Mouse (Mus musculus) embryonic facial prominence, embryonic 11.5 days (tissue): ENCODE measurements at regions not wholly inside any gene's neighbourhood (a gene's known extent, or its start where the extent isn't known, plus 50 kb on each side); places are given as distances from the start of the nearest gene placed in this dataset.

Experiments used
- ATAC-seq: fragments of 200-750 bp; cut with Nextera tagmentation; replicated peaks from 2 replicates; pipeline ENCODE4 v1.8.0; 2017; ENCODE audit warnings: low read depth; ENCODE audit not compliant: insufficient number of reproducible peaks, low FRiP score, low TSS enrichment
- DNase-seq: peaks from one replicate; pipeline ENCODE4 v3.0.0-alpha.2; 2015; ENCODE audit warnings: low spot score
- H3K27ac ChIP-seq: fragments of 300-500 bp; sonication (generic); replicated peaks from 2 replicates; pipeline ENCODE4 v1.5.1; 2014; ENCODE audit warnings: mild to moderate bottlenecking, low read depth, low read length, control low read depth
- H3K27me3 ChIP-seq: fragments of 300-500 bp; sonication (generic); 2 replicates; pipeline ENCODE4 v1.6.1; 2014; ENCODE audit warnings: mild to moderate bottlenecking, low read length, moderate library complexity, mixed read lengths; ENCODE audit not compliant: control insufficient read depth, insufficient read depth
- H3K36me3 ChIP-seq: fragments of 300-500 bp; sonication (generic); replicated peaks from 2 replicates; pipeline ENCODE4 v1.6.1; 2014; ENCODE audit warnings: low read depth, mild to moderate bottlenecking, low read length, moderate library complexity, mixed read lengths; ENCODE audit not compliant: control insufficient read depth, insufficient read depth
- H3K4me1 ChIP-seq: fragments of 300-500 bp; sonication (generic); 2 replicates; pipeline ENCODE4 v1.6.1; 2014; ENCODE audit warnings: low read length, mixed read lengths; ENCODE audit not compliant: control insufficient read depth, insufficient read depth
- H3K4me2 ChIP-seq: fragments of 300-500 bp; sonication (generic); 2 replicates; pipeline ENCODE4 v1.6.1; 2014; ENCODE audit warnings: low read depth, mild to moderate bottlenecking, control low read depth, low read length, moderate library complexity
- H3K4me3 ChIP-seq: fragments of 300-500 bp; sonication (generic); 2 replicates; pipeline ENCODE4 v1.5.1; 2014; ENCODE audit warnings: low read depth, low read length, control low read depth
- H3K9ac ChIP-seq: fragments of 300-500 bp; sonication (generic); replicated peaks from 2 replicates; pipeline ENCODE4 v1.6.1; 2014; ENCODE audit warnings: mild to moderate bottlenecking, control low read depth, low read length
- H3K9me3 ChIP-seq: fragments of 300-500 bp; sonication (generic); replicated peaks from 2 replicates; pipeline ENCODE4 v1.6.1; 2016; ENCODE audit warnings: mild to moderate bottlenecking, low read length, inconsistent platforms, mixed read lengths; ENCODE audit not compliant: control insufficient read depth
- WGBS: fragments of 180-500 bp; shearing (Covaris S2); extraction: QIAGEN DNeasy Blood & Tissue Kit; methylation state at CpG from one replicate; pipeline ENCODE4 v1.1.7; 2014; 5-methylcytosine and 5-hydroxymethylcytosine counted together

DNA sequence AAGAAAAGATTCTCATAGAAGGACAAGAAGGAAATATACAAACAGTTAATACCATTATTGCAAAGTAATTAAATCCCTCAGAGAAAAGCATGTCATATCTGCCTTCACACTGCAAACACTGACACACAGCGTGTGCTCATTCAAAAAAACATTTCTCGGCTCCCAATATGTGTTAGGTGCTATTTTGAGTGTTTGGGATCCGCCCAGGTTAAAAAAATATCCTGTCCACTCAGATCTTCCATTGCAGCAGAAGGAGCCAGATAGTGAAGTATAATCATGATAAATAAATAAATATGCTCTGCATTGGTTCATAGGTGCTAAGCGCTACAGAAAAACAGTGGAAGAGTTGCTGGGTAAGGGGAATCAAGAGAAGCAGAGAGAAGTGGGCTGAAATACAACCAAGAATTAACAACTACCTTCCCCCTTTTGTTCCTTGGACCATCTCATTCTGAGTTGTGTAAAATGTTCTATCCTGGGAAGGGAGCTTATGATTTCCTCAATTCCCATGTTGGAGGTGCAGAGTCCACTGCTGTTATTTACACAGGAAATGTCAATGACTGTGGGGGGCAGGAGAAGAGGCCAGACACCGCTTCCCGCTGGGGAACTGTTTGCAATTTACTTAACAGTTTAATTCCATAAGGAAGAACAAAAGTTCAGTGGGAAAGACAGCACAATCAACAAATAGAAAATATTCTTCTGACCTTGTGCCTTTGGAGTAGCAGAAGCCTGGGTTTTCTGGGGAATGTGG lies 139.9 kb downstream of the Tle1 start:
- Histone ChIP-seq H3K27me3 (no peaks in the 10 kb centered on the region), H3K36me3 (no peaks in the 10 kb centered on the region), H3K4me1 (no peaks in the 10 kb centered on the region), H3K9ac (no peak overlapping the region), H3K9me3 (no peaks in the 10 kb centered on the region), H3K4me3 (no peak overlapping the region), H3K27ac (no peak overlapping the region), H3K4me2 (no peak overlapping the region)
- 57% methylated on average over 6 of the region's 6 CpGs for WGBS
- DNase-seq (no peak), ATAC-seq (no peak)

DNA sequence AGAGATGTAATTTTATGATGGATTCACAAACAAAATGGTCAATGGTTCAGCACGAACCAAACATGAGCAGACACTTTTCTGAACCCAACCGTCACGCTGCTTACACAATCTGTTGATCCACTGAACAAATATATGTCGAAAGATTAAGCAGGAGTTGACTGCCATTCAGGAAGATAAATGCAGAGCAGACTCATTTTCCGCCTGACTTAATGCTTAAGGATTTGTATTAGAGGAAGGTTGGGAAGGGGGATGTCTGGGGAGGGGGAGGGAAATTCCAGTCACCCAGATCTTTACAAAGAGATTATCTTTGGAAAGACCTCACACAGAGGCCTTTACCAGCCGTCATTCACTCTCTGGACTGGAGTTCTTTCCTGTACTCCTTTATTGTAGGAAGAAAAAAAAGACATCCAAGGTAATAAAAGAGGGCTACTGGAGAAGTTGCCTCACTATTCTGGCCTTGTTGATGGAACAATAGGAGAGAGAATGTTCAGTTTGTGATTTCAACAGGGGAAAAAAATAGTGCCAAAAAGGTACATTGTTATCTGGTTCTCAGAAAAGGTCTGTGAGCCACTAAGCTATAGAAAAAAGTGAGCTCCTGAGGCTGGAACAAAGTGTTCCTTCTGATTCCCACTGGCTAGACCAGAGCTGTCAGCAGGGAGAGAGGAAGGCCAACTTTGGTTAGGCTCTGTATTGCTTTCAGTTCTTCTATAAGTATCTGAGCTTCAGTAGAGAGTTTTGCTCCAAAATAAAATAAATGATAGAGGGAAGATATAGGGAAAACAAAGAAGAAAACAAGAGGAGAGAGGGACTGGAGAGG lies 150.9 kb downstream of the Tle1 start:
- Histone ChIP-seq H3K36me3 (no peaks in the 10 kb centered on the region), H3K4me1 (no peaks in the 10 kb centered on the region), H3K9me3 (no peaks in the 10 kb centered on the region), H3K4me2 (no peak overlapping the region), H3K27me3 (no peaks in the 10 kb centered on the region), H3K4me3 (no peak overlapping the region), H3K9ac (no peak overlapping the region), H3K27ac (no peak overlapping the region)
- 20% methylated on average over 6 of the region's 6 CpGs for WGBS
- ATAC-seq (peak; percentile 59), DNase-seq (peak; percentile 56)

DNA sequence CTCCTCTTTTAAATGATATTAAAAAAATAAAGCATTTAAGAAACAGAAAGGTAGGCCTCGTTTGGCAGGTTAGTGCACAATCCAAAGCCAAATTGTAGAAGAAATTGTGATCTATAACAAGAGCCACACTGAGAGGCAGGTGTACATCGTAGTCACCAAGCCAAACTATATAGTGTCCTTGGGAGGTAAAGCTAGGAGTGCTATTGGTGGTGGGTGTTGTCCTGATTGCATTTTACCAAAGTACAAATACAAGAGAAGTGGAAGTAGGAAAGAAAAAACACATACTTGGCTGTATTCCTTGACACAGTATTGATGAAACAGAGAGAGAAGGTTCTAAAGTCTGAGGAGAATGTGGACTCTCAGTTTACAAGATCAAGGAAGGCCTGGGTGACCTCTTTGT lies 178.6 kb downstream of the Tle1 start:
- DNase-seq (no peak), ATAC-seq (no peak)
- Histone ChIP-seq H3K36me3 (no peaks in the 10 kb centered on the region), H3K9me3 (no peaks in the 10 kb centered on the region), H3K4me3 (no peak overlapping the region), H3K27ac (no peak overlapping the region), H3K4me2 (no peak overlapping the region), H3K9ac (no peak overlapping the region), H3K4me1 (no peaks in the 10 kb centered on the region), H3K27me3 (no peaks in the 10 kb centered on the region)
- WGBS, result 80% methylated on average over 2 of the region's 2 CpGs

DNA sequence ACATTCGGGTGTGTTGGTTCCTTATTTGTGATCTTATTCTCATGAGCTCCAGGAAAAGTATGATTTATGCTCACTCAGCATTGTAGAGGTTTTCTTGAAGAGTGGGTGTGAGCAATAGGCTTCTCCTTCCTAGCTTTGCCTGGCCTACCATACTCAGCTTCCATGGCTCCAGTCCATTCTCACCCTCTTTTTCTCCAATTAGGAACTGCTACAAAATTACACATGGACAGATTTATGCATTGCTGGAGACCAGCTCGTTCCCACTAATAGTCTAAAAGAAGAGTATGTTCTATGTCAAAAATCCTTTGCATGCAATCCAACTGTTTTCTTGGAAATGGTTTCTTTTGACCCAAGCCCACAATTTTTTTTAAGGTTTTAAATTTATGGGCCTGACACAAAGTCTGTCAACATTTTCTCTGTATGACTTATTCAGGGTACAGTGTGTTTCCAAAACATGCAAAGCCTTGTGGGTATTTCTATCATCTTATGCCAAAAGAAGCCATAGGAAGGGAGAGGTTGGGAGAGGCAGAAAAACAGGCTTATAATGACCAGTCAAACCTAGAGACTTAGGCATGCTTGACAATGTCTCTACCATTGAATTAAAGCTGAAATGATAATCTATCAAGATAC lies 186.4 kb downstream of the Tle1 start:
- no peaks in the 10 kb centered on the region for H3K9me3 ChIP-seq
- H3K4me2 ChIP-seq, result no peak overlapping the region
- H3K4me3 ChIP-seq, result no peak overlapping the region
- H3K4me1 ChIP-seq, result no peaks in the 10 kb centered on the region
- no peak for DNase-seq
- ATAC-seq, result no peak
- H3K9ac ChIP-seq, result no peak overlapping the region
- H3K27ac ChIP-seq, result no peak overlapping the region
- WGBS, result 87% methylated on average over 2 of the region's 2 CpGs
- no peaks in the 10 kb centered on the region for H3K36me3 ChIP-seq
- H3K27me3 ChIP-seq, result no peaks in the 10 kb centered on the region

DNA sequence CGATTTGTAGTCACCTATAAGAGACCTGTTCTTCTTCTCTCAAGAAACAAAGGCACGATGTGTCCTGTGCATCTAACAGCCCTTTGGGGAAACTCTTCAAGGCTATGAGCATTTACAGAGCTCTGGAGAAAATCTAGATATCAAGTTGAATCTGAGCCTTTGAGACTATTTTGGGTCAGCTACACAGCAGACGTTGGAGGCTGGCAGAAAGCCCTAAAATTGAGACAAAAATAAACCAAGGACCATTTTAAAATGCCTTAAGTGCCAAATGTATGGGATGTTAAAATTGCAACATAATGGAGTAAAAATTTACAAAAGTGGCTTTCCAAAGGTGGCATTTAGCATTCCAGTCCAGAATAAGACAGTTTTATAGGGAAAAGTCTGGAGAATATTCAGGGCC lies 187.1 kb downstream of the Tle1 start:
- no peaks in the 10 kb centered on the region for H3K4me1 ChIP-seq
- no peak overlapping the region for H3K4me3 ChIP-seq
- DNase-seq (no peak), ATAC-seq (no peak)
- no peak overlapping the region for H3K27ac ChIP-seq
- no peaks in the 10 kb centered on the region for H3K36me3 ChIP-seq
- no peak overlapping the region for H3K4me2 ChIP-seq
- H3K9me3 ChIP-seq, result no peaks in the 10 kb centered on the region
- no peak overlapping the region for H3K9ac ChIP-seq
- WGBS, result 82% methylated on average over 3 of the region's 3 CpGs
- H3K27me3 ChIP-seq, result no peaks in the 10 kb centered on the region

DNA sequence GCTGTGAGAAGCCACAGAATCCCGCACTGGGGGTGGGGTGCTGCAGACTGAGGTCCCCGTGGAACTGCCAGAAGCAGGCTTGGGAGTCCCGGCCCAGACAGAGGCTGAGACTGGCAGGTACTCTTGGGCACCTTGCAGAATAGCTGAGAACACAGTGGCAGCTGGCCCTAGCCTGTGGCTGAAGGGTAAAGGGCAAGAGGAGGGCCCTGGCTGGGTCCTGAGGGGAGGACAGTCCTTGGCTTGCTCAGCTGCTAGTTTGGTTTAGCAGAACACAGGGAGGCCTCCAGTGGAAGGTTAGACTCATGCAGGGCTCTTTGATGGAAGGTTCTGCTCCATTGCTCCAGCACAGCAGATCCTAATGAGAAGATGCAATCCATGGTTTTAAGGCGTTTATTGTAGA lies 190.4 kb downstream of the Tle1 start:
- Histone ChIP-seq H3K4me2 (no peak overlapping the region), H3K27me3 (no peaks in the 10 kb centered on the region), H3K4me1 (no peaks in the 10 kb centered on the region), H3K9ac (no peak overlapping the region), H3K36me3 (no peaks in the 10 kb centered on the region), H3K4me3 (no peak overlapping the region), H3K27ac (no peak overlapping the region), H3K9me3 (no peaks in the 10 kb centered on the region)
- WGBS, result 76% methylated on average over 4 of the region's 4 CpGs
- no peak for ATAC-seq
- DNase-seq, result no peak

DNA sequence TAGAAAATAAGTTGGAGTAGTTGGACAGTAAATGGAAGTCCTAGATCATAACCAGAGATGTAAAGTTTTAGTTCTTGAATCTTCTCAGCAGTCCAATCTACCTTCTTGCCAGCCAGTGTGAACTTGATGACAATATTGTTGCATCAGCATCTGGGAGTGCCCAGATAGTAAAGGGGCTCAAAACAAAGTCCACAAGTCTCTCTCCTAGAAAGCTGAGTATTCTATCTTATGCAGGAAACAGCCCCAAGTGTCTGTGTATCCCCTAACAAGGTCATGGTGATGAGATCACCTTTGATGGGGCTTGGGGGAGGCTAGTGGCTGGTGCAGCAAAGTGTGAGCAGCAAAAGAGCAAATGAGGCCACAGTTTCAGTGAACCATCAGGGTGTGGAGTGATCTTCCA lies 194.8 kb downstream of the Tle1 start:
- no peak overlapping the region for H3K4me3 ChIP-seq
- ATAC-seq (no peak), DNase-seq (no peak)
- H3K4me1 ChIP-seq, result no peaks in the 10 kb centered on the region
- no peaks in the 10 kb centered on the region for H3K36me3 ChIP-seq
- no peaks in the 10 kb centered on the region for H3K9me3 ChIP-seq
- no peak overlapping the region for H3K4me2 ChIP-seq
- no peak overlapping the region for H3K9ac ChIP-seq
- no peak overlapping the region for H3K27ac ChIP-seq
- no peaks in the 10 kb centered on the region for H3K27me3 ChIP-seq
